In genomic region chr8:46143924-46144323, GRCm38 (mm10) we compare ENCODE assay signal across 17 mouse cellular contexts. TPM values are rescaled to one million over a fixed set of nuclear protein-coding genes. Genes with fewer than 3 reads are reported as not detected.
DNase-seq lines count a peak whose midpoint lies in the region; ATAC-seq and TF ChIP-seq lines count a peak whose summit lies in the region.
"Had no signal": no experiment of that assay in that cellular context is flagged by ENCODE, and none has a peak within 500 bp of the region (broad histone marks: within the 10 kb centered on the region; RNA-seq: fewer than 3 reads in every experiment).

No protein-coding gene starts in this region.

- no peak for TF ChIP-seq CTCF in intestine, postnatal 0 days (IDR thresholded peaks at IDR 0.05; ENCODE audit: low read depth)
- no peak for TF ChIP-seq CTCF in cerebellum, adult 2 months (IDR thresholded peaks at IDR 0.05; ENCODE audit: borderline replicate concordance, insufficient read depth, low read depth, low read length)

- peak; percentile 55 for DNase-seq in 3T3-L1 (ENCODE audit: low read depth, low spot score)
- DNase-seq in left cerebral cortex, postnatal 4 days: no peak
- DNase-seq in cerebellum, adult 2 months: no peak
- DNase-seq: adrenal gland, postnatal 25 days; cerebellum, postnatal 25 days; gastrocnemius, postnatal 36 days; kidney, adult 18-20 months; kidney, postnatal 25 days; lung, postnatal 10 days had no signal

- H3K9me3 ChIP-seq in intestine, postnatal 0 days (ENCODE audit: control insufficient read depth): no peaks in the 10 kb centered on the region
- no peaks in the 10 kb centered on the region for H3K9me3 ChIP-seq in intestine, embryonic 15.5 days
- H3K9me3 ChIP-seq: embryonic facial prominence, embryonic 13.5 days; heart, embryonic 13.5 days; limb, embryonic 15.5 days; midbrain, embryonic 13.5 days had no signal

- no peak for ATAC-seq in intestine, postnatal 0 days
- no peak for ATAC-seq in intestine, embryonic 15.5 days
- ATAC-seq in CD4-positive, CD25-positive, alpha-beta regulatory T cell, adult 4 months: peak; percentile 37
- ATAC-seq in common myeloid progenitor, adult 5-6 weeks (replicated peaks; ENCODE audit: low read depth, poor library complexity, severe bottlenecking): peak; percentile 48
- ATAC-seq: midbrain, embryonic 13.5 days had no signal

- no peaks in the 10 kb centered on the region for H3K27me3 ChIP-seq in intestine, postnatal 0 days (replicated peaks; ENCODE audit: control insufficient read depth, insufficient read depth, low read length)
- H3K27me3 ChIP-seq in intestine, embryonic 15.5 days (replicated peaks): no peaks in the 10 kb centered on the region
- no peaks in the 10 kb centered on the region for H3K27me3 ChIP-seq in cerebellum, adult 2 months (ENCODE audit: control insufficient read depth, insufficient read depth, low read length)
- H3K27me3 ChIP-seq: embryonic facial prominence, embryonic 13.5 days; heart, embryonic 13.5 days; limb, embryonic 15.5 days; midbrain, embryonic 13.5 days had no signal

- 33% methylated on average over 1 of the region's 1 CpGs for WGBS in intestine, postnatal 0 days
- 34% methylated on average over 1 of the region's 1 CpGs for WGBS in intestine, embryonic 15.5 days
- 4% methylated on average over 1 of the region's 1 CpGs for WGBS in cerebellum, adult 2 months

- H3K9ac ChIP-seq in intestine, postnatal 0 days (ENCODE audit: low read depth, low read length): no peak overlapping the region
- H3K9ac ChIP-seq in intestine, embryonic 15.5 days: no peak overlapping the region
- H3K9ac ChIP-seq: embryonic facial prominence, embryonic 13.5 days; heart, embryonic 13.5 days; limb, embryonic 15.5 days; midbrain, embryonic 13.5 days had no signal

- no peak overlapping the region for H3K4me3 ChIP-seq in intestine, postnatal 0 days (ENCODE audit: low read depth, low read length)
- H3K4me3 ChIP-seq in intestine, embryonic 15.5 days (replicated peaks): no peak overlapping the region
- no peak overlapping the region for H3K4me3 ChIP-seq in cerebellum, adult 2 months (replicated peaks; ENCODE audit: insufficient read depth, low read depth, low read length)
- H3K4me3 ChIP-seq: embryonic facial prominence, embryonic 13.5 days; heart, embryonic 13.5 days; limb, embryonic 15.5 days; midbrain, embryonic 13.5 days had no signal

- no peak for TF ChIP-seq POLR2A in cerebellum, adult 2 months (IDR thresholded peaks at IDR 0.05; ENCODE audit: borderline replicate concordance, insufficient read depth, low read length)

- no peak overlapping the region for H3K27ac ChIP-seq in intestine, postnatal 0 days (ENCODE audit: low read depth, low read length)
- H3K27ac ChIP-seq in intestine, embryonic 15.5 days: no peak overlapping the region
- no peak overlapping the region for H3K27ac ChIP-seq in cerebellum, adult 2 months (ENCODE audit: insufficient read depth, low read length)
- H3K27ac ChIP-seq: embryonic facial prominence, embryonic 13.5 days; heart, embryonic 13.5 days; limb, embryonic 15.5 days; midbrain, embryonic 13.5 days had no signal

- intact Hi-C loops in left cerebral cortex, postnatal 4 days (cut with DNase I): no loop called here

- peaks cover 11% of the 10 kb centered on the region for H3K4me1 ChIP-seq in intestine, postnatal 0 days (replicated peaks; ENCODE audit: control insufficient read depth, insufficient read depth, low read length)
- H3K4me1 ChIP-seq in intestine, embryonic 15.5 days (replicated peaks): peaks cover 7% of the 10 kb centered on the region; the same call in 1 of the 2 replicates
- peaks cover 36% of the 10 kb centered on the region for H3K4me1 ChIP-seq in cerebellum, adult 2 months (ENCODE audit: control insufficient read depth, insufficient read depth, low read length)

- H3K36me3 ChIP-seq in intestine, postnatal 0 days (ENCODE audit: control insufficient read depth, insufficient read depth): no peaks in the 10 kb centered on the region
- no peaks in the 10 kb centered on the region for H3K36me3 ChIP-seq in intestine, embryonic 15.5 days
- H3K36me3 ChIP-seq: embryonic facial prominence, embryonic 13.5 days; heart, embryonic 13.5 days; limb, embryonic 15.5 days; midbrain, embryonic 13.5 days had no signal

- peak overlapping the region; percentile 4; the same call in 1 of the 2 replicates for H3K4me2 ChIP-seq in intestine, postnatal 0 days (replicated peaks; ENCODE audit: low read depth)
- no peak overlapping the region for H3K4me2 ChIP-seq in intestine, embryonic 15.5 days (replicated peaks)
- H3K4me2 ChIP-seq: embryonic facial prominence, embryonic 13.5 days; heart, embryonic 13.5 days; limb, embryonic 15.5 days; midbrain, embryonic 13.5 days had no signal

RNA-seq across cellular contexts. Expression of gene Cfap97, which starts 7.6 kb away (rescaled TPM):
- 15.2 and 17.1 TPM in 2 replicates for polyA plus RNA-seq in intestine, postnatal 0 days (2015; fragmentation: Nextera tagmentation; extraction: Ambion mirVana)
- 19.7 and 26.9 TPM in 2 replicates for polyA plus RNA-seq in intestine, embryonic 15.5 days (2015; fragmentation: Nextera tagmentation; extraction: Ambion mirVana)
- 10 to 100 TPM; 28.6 to 35.0 TPM for polyA plus RNA-seq in CD4-positive, CD25-positive, alpha-beta regulatory T cell, adult 4 months (2017; shearing (Covaris generic))
- total RNA-seq in common myeloid progenitor, adult 5-6 weeks (2017): 29.2 and 40.7 TPM in 2 replicates
- total RNA-seq in left cerebral cortex, postnatal 4 days (2021): 10 to 100 TPM; 17.5 to 20.8 TPM
- polyA plus RNA-seq in cerebellum, adult 2 months (2012; rRNA removed): 17.4 and 17.5 TPM in 2 replicates

RNA-seq across cellular contexts. Expression of gene Snx25, which starts 8.0 kb away (rescaled TPM):
- polyA plus RNA-seq in intestine, postnatal 0 days (2015; fragmentation: Nextera tagmentation; extraction: Ambion mirVana): 12.1 and 13.2 TPM in 2 replicates
- 7.2 and 7.6 TPM in 2 replicates for polyA plus RNA-seq in intestine, embryonic 15.5 days (2015; fragmentation: Nextera tagmentation; extraction: Ambion mirVana)
- polyA plus RNA-seq in CD4-positive, CD25-positive, alpha-beta regulatory T cell, adult 4 months (2017; shearing (Covaris generic)): 1 to 10 TPM; 6.0 to 7.5 TPM
- 10.9 and 12.3 TPM in 2 replicates for total RNA-seq in common myeloid progenitor, adult 5-6 weeks (2017)
- total RNA-seq in left cerebral cortex, postnatal 4 days (2021): 10 to 100 TPM; 33.8 to 36.2 TPM
- polyA plus RNA-seq in cerebellum, adult 2 months (2012; rRNA removed): 35.4 and 36.1 TPM in 2 replicates

Comparison
In these comparisons a context has a peak if more than half of its experiments do, and no peak if none do; other contexts are left out.
1. ATAC-seq: peak in CD4-positive, CD25-positive, alpha-beta regulatory T cell, adult 4 months (single experiment) and common myeloid progenitor, adult 5-6 weeks (single experiment); none in intestine, postnatal 0 days (single experiment) and intestine, embryonic 15.5 days (single experiment).